Mouse (Mus musculus): ENCODE results near the gene Dlgap1. TPM values are rescaled to one million over a fixed set of nuclear protein-coding genes. Genes with fewer than 3 reads are reported as not detected.

Dlgap1 gene
- polyA plus RNA-seq, 1 experiment from 2014 or later, result 3.8 TPM

DNA sequence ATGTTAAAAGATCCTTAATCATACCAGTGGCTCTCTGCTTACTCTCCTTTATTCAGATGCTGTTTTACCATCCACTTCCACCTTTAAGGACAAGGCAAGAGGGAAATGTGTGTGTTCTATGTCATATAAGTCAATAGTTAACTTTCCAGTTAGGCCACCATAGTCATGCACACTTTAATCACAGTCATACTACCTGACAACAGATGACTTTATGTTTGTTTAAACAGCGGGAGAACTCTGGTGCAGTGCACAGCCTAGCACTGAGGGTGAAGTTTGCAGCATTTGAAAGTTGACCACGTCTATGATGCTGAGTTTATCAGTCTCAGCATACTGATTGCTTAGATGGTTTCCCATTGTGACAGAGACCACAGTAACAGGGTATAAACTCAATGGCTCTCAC is 433.0 kb downstream of the Dlgap1 start:
- Histone ChIP-seq H3K27ac (ENCODE audit: low read depth, low read length) (no peak overlapping the region), H3K27me3 (ENCODE audit: control insufficient read depth, insufficient read depth, low read length) (no peaks in the 10 kb centered on the region), H3K9ac (ENCODE audit: low read depth, low read length) (no peak overlapping the region), H3K9me3 (ENCODE audit: control insufficient read depth, low read length) (no peaks in the 10 kb centered on the region), H3K4me3 (ENCODE audit: low read length) (no peak overlapping the region), H3K4me1 (ENCODE audit: control insufficient read depth, insufficient read depth, low read length) (no peaks in the 10 kb centered on the region), H3K4me2 (replicated peaks; ENCODE audit: low read depth, low read length) (no peak overlapping the region), H3K36me3 (ENCODE audit: control insufficient read depth, insufficient read depth, low read length) (no peaks in the 10 kb centered on the region)
- ATAC-seq (ENCODE audit: low FRiP score, low TSS enrichment), result no peak
- 77% methylated on average over 2 of the region's 2 CpGs for WGBS

- H3K27ac ChIP-seq (ENCODE audit: low read depth, low read length), result no peak overlapping the region
- no peaks in the 10 kb centered on the region for H3K36me3 ChIP-seq (ENCODE audit: control insufficient read depth, insufficient read depth, low read length)
- 45% methylated on average over 10 of the region's 10 CpGs for WGBS
- H3K4me2 ChIP-seq (replicated peaks; ENCODE audit: low read depth, low read length), result no peak overlapping the region
- H3K4me1 ChIP-seq (ENCODE audit: control insufficient read depth, insufficient read depth, low read length), result no peaks in the 10 kb centered on the region
- no peak for ATAC-seq (ENCODE audit: low FRiP score, low TSS enrichment)
- H3K27me3 ChIP-seq (ENCODE audit: control insufficient read depth, insufficient read depth, low read length), result no peaks in the 10 kb centered on the region
- H3K4me3 ChIP-seq (ENCODE audit: low read length), result no peak overlapping the region
- H3K9me3 ChIP-seq (ENCODE audit: control insufficient read depth, low read length), result no peaks in the 10 kb centered on the region
- H3K9ac ChIP-seq (ENCODE audit: low read depth, low read length), result no peak overlapping the region
Measured at GRCm38 (mm10) chr17:70403750-70404149, 434.9 kb downstream of the Dlgap1 start.

DNA sequence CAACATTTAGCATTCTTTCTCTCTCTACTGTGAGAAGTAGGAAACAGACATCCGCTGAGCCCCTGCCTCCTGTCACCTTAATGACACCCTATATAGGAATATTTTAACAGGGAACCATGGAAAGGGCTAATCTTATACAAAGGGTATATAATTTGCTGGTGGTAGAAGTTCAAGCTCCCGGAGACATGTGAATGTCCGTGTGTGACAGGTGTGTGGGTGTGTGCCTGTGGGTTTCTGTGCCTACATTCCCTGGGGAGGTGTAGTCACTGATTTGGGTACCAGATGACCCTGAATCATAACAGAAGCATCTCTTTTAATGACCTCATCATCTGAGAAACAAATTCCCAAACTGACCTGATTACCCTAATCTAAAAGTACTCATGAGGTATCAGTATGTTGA is 445.3 kb downstream of the Dlgap1 start:
- 92% methylated on average over 3 of the region's 3 CpGs for WGBS
- Histone ChIP-seq H3K4me2 (replicated peaks; ENCODE audit: low read depth, low read length) (no peak overlapping the region), H3K4me3 (ENCODE audit: low read length) (no peak overlapping the region), H3K36me3 (ENCODE audit: control insufficient read depth, insufficient read depth, low read length) (no peaks in the 10 kb centered on the region), H3K27ac (ENCODE audit: low read depth, low read length) (no peak overlapping the region), H3K4me1 (ENCODE audit: control insufficient read depth, insufficient read depth, low read length) (no peaks in the 10 kb centered on the region), H3K9me3 (ENCODE audit: control insufficient read depth, low read length) (no peaks in the 10 kb centered on the region), H3K9ac (ENCODE audit: low read depth, low read length) (no peak overlapping the region), H3K27me3 (ENCODE audit: control insufficient read depth, insufficient read depth, low read length) (no peaks in the 10 kb centered on the region)
- ATAC-seq (ENCODE audit: low FRiP score, low TSS enrichment), result no peak

- no peak overlapping the region for H3K4me2 ChIP-seq (replicated peaks; ENCODE audit: low read depth, low read length)
- H3K9ac ChIP-seq (ENCODE audit: low read depth, low read length), result no peak overlapping the region
- H3K9me3 ChIP-seq (ENCODE audit: control insufficient read depth, low read length), result no peaks in the 10 kb centered on the region
- 72% methylated on average over 9 of the region's 9 CpGs for WGBS
- no peaks in the 10 kb centered on the region for H3K36me3 ChIP-seq (ENCODE audit: control insufficient read depth, insufficient read depth, low read length)
- no peak overlapping the region for H3K27ac ChIP-seq (ENCODE audit: low read depth, low read length)
- no peak overlapping the region for H3K4me3 ChIP-seq (ENCODE audit: low read length)
- ATAC-seq (ENCODE audit: low FRiP score, low TSS enrichment), result no peak
- H3K4me1 ChIP-seq (ENCODE audit: control insufficient read depth, insufficient read depth, low read length), result no peaks in the 10 kb centered on the region
- no peaks in the 10 kb centered on the region for H3K27me3 ChIP-seq (ENCODE audit: control insufficient read depth, insufficient read depth, low read length)
Measured at GRCm38 (mm10) chr17:70427866-70428265, 459.0 kb downstream of the Dlgap1 start.

DNA sequence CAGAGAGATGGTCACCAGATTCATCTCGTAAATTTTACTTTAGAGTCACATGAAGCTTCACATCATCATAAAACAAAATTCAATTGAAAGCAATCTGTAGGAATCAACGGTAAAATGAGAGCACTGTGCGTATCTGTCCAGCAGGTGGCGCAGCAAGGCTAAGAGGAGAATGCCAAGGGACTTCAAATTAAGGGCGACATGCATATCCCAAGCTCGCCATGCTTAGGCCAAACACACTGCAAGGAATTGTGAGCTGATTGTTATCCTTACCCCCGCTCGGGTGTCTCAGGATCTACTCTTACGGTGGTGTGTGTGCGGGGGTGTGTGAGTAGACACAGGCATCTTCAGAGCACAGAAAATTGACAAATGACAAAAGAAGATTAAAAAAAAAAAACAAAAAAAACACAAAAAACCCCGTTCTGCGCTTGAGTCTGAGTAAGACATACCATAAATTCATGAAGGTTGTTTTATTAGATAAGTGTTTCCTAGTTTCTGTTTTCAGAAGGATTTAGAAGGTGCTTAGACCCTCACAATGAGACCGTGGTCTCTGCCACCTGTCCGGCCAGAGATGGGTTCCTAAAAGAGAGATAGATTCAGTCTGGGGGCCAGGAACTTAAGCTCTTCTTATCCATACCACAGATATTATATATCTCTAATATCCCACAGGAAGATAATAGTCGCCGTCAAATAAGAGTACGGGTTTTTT is 461.0 kb downstream of the Dlgap1 start:
- WGBS, result 15% methylated on average over 17 of the region's 17 CpGs
- H3K4me2 ChIP-seq (replicated peaks; ENCODE audit: low read depth, low read length), result peak overlapping the region; percentile 8
- no peak overlapping the region for H3K9ac ChIP-seq (ENCODE audit: low read depth, low read length)
- ATAC-seq (ENCODE audit: low FRiP score, low TSS enrichment), result peak; percentile 79
- no peaks in the 10 kb centered on the region for H3K4me1 ChIP-seq (ENCODE audit: control insufficient read depth, insufficient read depth, low read length)
- no peak overlapping the region for H3K4me3 ChIP-seq (ENCODE audit: low read length)
- no peaks in the 10 kb centered on the region for H3K9me3 ChIP-seq (ENCODE audit: control insufficient read depth, low read length)
- no peaks in the 10 kb centered on the region for H3K27me3 ChIP-seq (ENCODE audit: control insufficient read depth, insufficient read depth, low read length)
- no peak overlapping the region for H3K27ac ChIP-seq (ENCODE audit: low read depth, low read length)
- no peaks in the 10 kb centered on the region for H3K36me3 ChIP-seq (ENCODE audit: control insufficient read depth, insufficient read depth, low read length)

DNA sequence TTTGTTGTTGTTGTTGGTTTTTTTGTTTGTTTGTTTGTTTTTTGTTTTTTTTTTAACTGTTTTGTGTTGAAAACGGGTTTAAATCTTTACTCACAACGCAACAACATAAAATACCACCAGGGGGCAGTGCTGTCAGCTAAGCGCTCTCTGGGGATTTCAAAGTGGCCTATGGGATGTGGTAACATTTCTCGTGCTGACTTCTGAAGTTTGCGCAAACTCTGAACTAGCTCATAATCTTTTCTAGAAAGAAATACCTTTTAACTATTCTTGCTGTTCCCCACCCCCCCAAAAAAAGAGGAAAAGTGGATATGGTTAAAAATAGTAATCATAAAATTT is 461.5 kb downstream of the Dlgap1 start:
- no peak for ATAC-seq (ENCODE audit: low FRiP score, low TSS enrichment)
- H3K4me3 ChIP-seq (ENCODE audit: low read length), result no peak overlapping the region
- H3K9me3 ChIP-seq (ENCODE audit: control insufficient read depth, low read length), result no peaks in the 10 kb centered on the region
- no peaks in the 10 kb centered on the region for H3K4me1 ChIP-seq (ENCODE audit: control insufficient read depth, insufficient read depth, low read length)
- no peaks in the 10 kb centered on the region for H3K36me3 ChIP-seq (ENCODE audit: control insufficient read depth, insufficient read depth, low read length)
- 14% methylated on average over 5 of the region's 5 CpGs for WGBS
- no peak overlapping the region for H3K9ac ChIP-seq (ENCODE audit: low read depth, low read length)
- H3K27me3 ChIP-seq (ENCODE audit: control insufficient read depth, insufficient read depth, low read length), result no peaks in the 10 kb centered on the region
- no peak overlapping the region for H3K27ac ChIP-seq (ENCODE audit: low read depth, low read length)
- H3K4me2 ChIP-seq (replicated peaks; ENCODE audit: low read depth, low read length), result no peak overlapping the region

GRCm38 (mm10) chr17:70432834-70433233 is 464.0 kb downstream of the Dlgap1 start:
- Histone ChIP-seq H3K27me3 (ENCODE audit: control insufficient read depth, insufficient read depth, low read length) (no peaks in the 10 kb centered on the region), H3K36me3 (ENCODE audit: control insufficient read depth, insufficient read depth, low read length) (no peaks in the 10 kb centered on the region), H3K4me1 (ENCODE audit: control insufficient read depth, insufficient read depth, low read length) (no peaks in the 10 kb centered on the region), H3K9me3 (ENCODE audit: control insufficient read depth, low read length) (no peaks in the 10 kb centered on the region), H3K4me3 (ENCODE audit: low read length) (no peak overlapping the region), H3K27ac (ENCODE audit: low read depth, low read length) (no peak overlapping the region), H3K9ac (ENCODE audit: low read depth, low read length) (no peak overlapping the region), H3K4me2 (replicated peaks; ENCODE audit: low read depth, low read length) (no peak overlapping the region)
- 74% methylated on average over 5 of the region's 5 CpGs for WGBS
- ATAC-seq (ENCODE audit: low FRiP score, low TSS enrichment), result no peak

- ATAC-seq (ENCODE audit: low FRiP score, low TSS enrichment), result no peak
- no peaks in the 10 kb centered on the region for H3K4me1 ChIP-seq (ENCODE audit: control insufficient read depth, insufficient read depth, low read length)
- H3K36me3 ChIP-seq (ENCODE audit: control insufficient read depth, insufficient read depth, low read length), result no peaks in the 10 kb centered on the region
- no peak overlapping the region for H3K4me2 ChIP-seq (replicated peaks; ENCODE audit: low read depth, low read length)
- no peak overlapping the region for H3K9ac ChIP-seq (ENCODE audit: low read depth, low read length)
- H3K27me3 ChIP-seq (ENCODE audit: control insufficient read depth, insufficient read depth, low read length), result no peaks in the 10 kb centered on the region
- H3K9me3 ChIP-seq (ENCODE audit: control insufficient read depth, low read length), result no peaks in the 10 kb centered on the region
- no peak overlapping the region for H3K4me3 ChIP-seq (ENCODE audit: low read length)
- no peak overlapping the region for H3K27ac ChIP-seq (ENCODE audit: low read depth, low read length)
- 84% methylated on average over 6 of the region's 6 CpGs for WGBS
Measured at GRCm38 (mm10) chr17:70434549-70434948, 465.7 kb downstream of the Dlgap1 start.

- Histone ChIP-seq H3K27me3 (ENCODE audit: control insufficient read depth, insufficient read depth, low read length) (no peaks in the 10 kb centered on the region), H3K4me3 (ENCODE audit: low read length) (no peak overlapping the region), H3K36me3 (ENCODE audit: control insufficient read depth, insufficient read depth, low read length) (no peaks in the 10 kb centered on the region), H3K27ac (ENCODE audit: low read depth, low read length) (no peak overlapping the region), H3K4me1 (ENCODE audit: control insufficient read depth, insufficient read depth, low read length) (no peaks in the 10 kb centered on the region), H3K9ac (ENCODE audit: low read depth, low read length) (no peak overlapping the region), H3K9me3 (ENCODE audit: control insufficient read depth, low read length) (no peaks in the 10 kb centered on the region), H3K4me2 (replicated peaks; ENCODE audit: low read depth, low read length) (no peak overlapping the region)
- WGBS, result 90% methylated on average over 6 of the region's 6 CpGs
- ATAC-seq (ENCODE audit: low FRiP score, low TSS enrichment), result no peak
Measured at GRCm38 (mm10) chr17:70435612-70436011, 466.7 kb downstream of the Dlgap1 start.

Measured in kidney, embryonic 14.5 days (tissue).